ENCODE assay signal across 10 mouse cellular contexts in genomic region chr11:69109032-69109900, GRCm38 (mm10). TPM values are rescaled to one million over a fixed set of nuclear protein-coding genes. Genes with fewer than 3 reads are reported as not detected.
DNase-seq lines count a peak whose midpoint lies in the region; ATAC-seq and TF ChIP-seq lines count a peak whose summit lies in the region.
"Had no signal": no experiment of that assay in that cellular context is flagged by ENCODE, and none has a peak within 500 bp of the region (broad histone marks: within the 10 kb centered on the region; RNA-seq: fewer than 3 reads in every experiment).

No protein-coding gene starts in this region.

- no peak for ATAC-seq in heart, embryonic 11.5 days (replicated peaks; ENCODE audit: insufficient number of reproducible peaks, low FRiP score, low TSS enrichment)
- no peak for ATAC-seq in midbrain, embryonic 12.5 days (ENCODE audit: low FRiP score, low read depth)
- no peak for ATAC-seq in midbrain, embryonic 16.5 days
- no peak for ATAC-seq in embryonic facial prominence, embryonic 14.5 days (ENCODE audit: low read depth)
- peak; percentile 5; the same call in 1 of the 2 replicates for ATAC-seq in midbrain, postnatal 0 days (ENCODE audit: low FRiP score)
- ATAC-seq: Patski had no signal

- H3K27ac ChIP-seq in heart, embryonic 11.5 days (ENCODE audit: low read depth, low read length): no peak overlapping the region
- H3K27ac ChIP-seq in midbrain, embryonic 12.5 days (replicated peaks): no peak overlapping the region
- no peak overlapping the region for H3K27ac ChIP-seq in midbrain, embryonic 16.5 days (ENCODE audit: low read length)
- 0 out of 2 replicates have a peak overlapping the region, but pooled peaks have one; percentile 35 for H3K27ac ChIP-seq in embryonic facial prominence, embryonic 14.5 days (replicated peaks; ENCODE audit: low read depth, low read length)
- H3K27ac ChIP-seq in midbrain, postnatal 0 days (ENCODE audit: low read depth, low read length): no peak overlapping the region

- H3K27me3 ChIP-seq in heart, embryonic 11.5 days (ENCODE audit: control insufficient read depth, insufficient read depth, low read length): 0 out of 2 replicates have a peak, but pooled peaks cover 2% of the 10 kb centered on the region
- peaks cover 25% of the 10 kb centered on the region for H3K27me3 ChIP-seq in midbrain, embryonic 12.5 days
- no peaks in the 10 kb centered on the region for H3K27me3 ChIP-seq in midbrain, embryonic 16.5 days (ENCODE audit: control insufficient read depth, insufficient read depth, low read depth, low read length)
- no peaks in the 10 kb centered on the region for H3K27me3 ChIP-seq in embryonic facial prominence, embryonic 14.5 days (replicated peaks; ENCODE audit: control insufficient read depth, insufficient read depth, low read length)
- no peaks in the 10 kb centered on the region for H3K27me3 ChIP-seq in midbrain, postnatal 0 days (ENCODE audit: insufficient read depth, low read length)
- H3K27me3 ChIP-seq: Patski had no signal

- no peak overlapping the region for H3K4me3 ChIP-seq in heart, embryonic 11.5 days (ENCODE audit: low read depth, low read length)
- H3K4me3 ChIP-seq in midbrain, embryonic 12.5 days: 0 out of 2 replicates have a peak overlapping the region, but pooled peaks have one; percentile 2
- no peak overlapping the region for H3K4me3 ChIP-seq in midbrain, embryonic 16.5 days (ENCODE audit: low read depth, low read length)
- H3K4me3 ChIP-seq in embryonic facial prominence, embryonic 14.5 days (ENCODE audit: low read depth, low read length): no peak overlapping the region
- H3K4me3 ChIP-seq in midbrain, postnatal 0 days (ENCODE audit: low read depth, low read length): no peak overlapping the region

- 78% methylated on average over 13 of the region's 13 CpGs for WGBS in heart, embryonic 11.5 days (ENCODE audit: insufficient replicate concordance)
- WGBS in midbrain, embryonic 12.5 days: 87% methylated on average over 13 of the region's 13 CpGs
- WGBS in midbrain, embryonic 16.5 days: 84% methylated on average over 13 of the region's 13 CpGs
- WGBS in embryonic facial prominence, embryonic 14.5 days: 76% methylated on average over 12 of the region's 13 CpGs
- WGBS in midbrain, postnatal 0 days: 79% methylated on average over 13 of the region's 13 CpGs

- DNase-seq in heart, postnatal 36 days: peak; percentile 14 to 28
- no peak for DNase-seq in embryonic facial prominence, embryonic 14.5 days (ENCODE audit: low spot score)
- no peak for DNase-seq in midbrain, postnatal 0 days (ENCODE audit: low spot score)
- no peak for DNase-seq in frontal cortex, adult 2 months (ENCODE audit: extremely low spot score in 1 of 2, low spot score in 1 of 2)
- DNase-seq: kidney, postnatal 4 days had no signal

- no peaks in the 10 kb centered on the region for H3K9me3 ChIP-seq in heart, embryonic 11.5 days (replicated peaks; ENCODE audit: control insufficient read depth, low read length)
- no peaks in the 10 kb centered on the region for H3K9me3 ChIP-seq in midbrain, embryonic 12.5 days
- no peaks in the 10 kb centered on the region for H3K9me3 ChIP-seq in midbrain, embryonic 16.5 days (replicated peaks; ENCODE audit: control insufficient read depth, low read length, poor library complexity, severe bottlenecking)
- H3K9me3 ChIP-seq in embryonic facial prominence, embryonic 14.5 days (ENCODE audit: control insufficient read depth, low read length): no peaks in the 10 kb centered on the region
- H3K9me3 ChIP-seq in midbrain, postnatal 0 days (ENCODE audit: low read length): no peaks in the 10 kb centered on the region

- no peak overlapping the region for H3K4me2 ChIP-seq in heart, embryonic 11.5 days
- H3K4me2 ChIP-seq in midbrain, embryonic 12.5 days (replicated peaks): no peak overlapping the region
- no peak overlapping the region for H3K4me2 ChIP-seq in midbrain, embryonic 16.5 days (ENCODE audit: low read length)
- no peak overlapping the region for H3K4me2 ChIP-seq in embryonic facial prominence, embryonic 14.5 days (ENCODE audit: low read depth, low read length)
- no peak overlapping the region for H3K4me2 ChIP-seq in midbrain, postnatal 0 days (ENCODE audit: low read depth, low read length, poor library complexity, severe bottlenecking)

- H3K4me1 ChIP-seq in heart, embryonic 11.5 days (ENCODE audit: control insufficient read depth, insufficient read depth, low read length): peaks cover 11% of the 10 kb centered on the region
- peaks cover 5% of the 10 kb centered on the region; the same call in 1 of the 2 replicates for H3K4me1 ChIP-seq in midbrain, embryonic 12.5 days
- H3K4me1 ChIP-seq in midbrain, embryonic 16.5 days (ENCODE audit: control insufficient read depth, insufficient read depth, low read length): 0 out of 2 replicates have a peak, but pooled peaks cover 2% of the 10 kb centered on the region
- peaks cover 10% of the 10 kb centered on the region; the same call in 1 of the 2 replicates for H3K4me1 ChIP-seq in embryonic facial prominence, embryonic 14.5 days (ENCODE audit: control insufficient read depth, insufficient read depth, low read length)
- no peaks in the 10 kb centered on the region; the same call in 1 of the 2 replicates for H3K4me1 ChIP-seq in midbrain, postnatal 0 days (ENCODE audit: insufficient read depth, low read length)

- peaks cover 23% of the 10 kb centered on the region for H3K36me3 ChIP-seq in heart, embryonic 11.5 days (ENCODE audit: control insufficient read depth, insufficient read depth, low read length)
- H3K36me3 ChIP-seq in midbrain, embryonic 12.5 days: peaks cover 52% of the 10 kb centered on the region
- peaks cover 20% of the 10 kb centered on the region for H3K36me3 ChIP-seq in midbrain, embryonic 16.5 days (ENCODE audit: control insufficient read depth, insufficient read depth, low read length)
- H3K36me3 ChIP-seq in embryonic facial prominence, embryonic 14.5 days (ENCODE audit: control insufficient read depth, insufficient read depth, low read length): peaks cover 55% of the 10 kb centered on the region
- peaks cover 47% of the 10 kb centered on the region for H3K36me3 ChIP-seq in midbrain, postnatal 0 days (ENCODE audit: insufficient read depth, low read length)

- no peak for TF ChIP-seq CTCF in midbrain, postnatal 0 days (IDR thresholded peaks at IDR 0.05)

- H3K9ac ChIP-seq in heart, embryonic 11.5 days (ENCODE audit: low read depth, low read length): no peak overlapping the region
- no peak overlapping the region for H3K9ac ChIP-seq in midbrain, embryonic 12.5 days (replicated peaks)
- no peak overlapping the region for H3K9ac ChIP-seq in midbrain, embryonic 16.5 days (ENCODE audit: low read depth, low read length)
- H3K9ac ChIP-seq in embryonic facial prominence, embryonic 14.5 days (ENCODE audit: low read depth, low read length): no peak overlapping the region
- no peak overlapping the region for H3K9ac ChIP-seq in midbrain, postnatal 0 days (replicated peaks; ENCODE audit: low read length, poor library complexity, severe bottlenecking)

- intact Hi-C loops in heart, postnatal 36 days (cut with DNase I): no loop called here

RNA-seq across cellular contexts. Expression of gene Hes7, which starts 10.9 kb away (rescaled TPM):
- not detected for total RNA-seq in heart, postnatal 36 days (2021)
- 0.35 and 0.64 TPM in 2 replicates for polyA plus RNA-seq in heart, embryonic 11.5 days (2014; fragmentation: Nextera tagmentation; extraction: Ambion mirVana)
- polyA plus RNA-seq in midbrain, embryonic 12.5 days (2016; fragmentation: Nextera tagmentation; extraction: Ambion mirVana): 0.21 and 0.38 TPM in 2 replicates
- polyA plus RNA-seq in midbrain, embryonic 16.5 days (2015; fragmentation: Nextera tagmentation; extraction: Ambion mirVana): 0.75 and 1.1 TPM in 2 replicates
- polyA plus RNA-seq in embryonic facial prominence, embryonic 14.5 days (2014; fragmentation: Nextera tagmentation; extraction: Ambion mirVana): 0.21 and 0.45 TPM in 2 replicates
- 1.2 and 2.1 TPM in 2 replicates for total RNA-seq in midbrain, postnatal 0 days (2014; rRNA removed)
- polyA plus RNA-seq in midbrain, postnatal 0 days (2015; fragmentation: Nextera tagmentation; extraction: Ambion mirVana): 1.7 and 2.0 TPM in 2 replicates
- polyA plus RNA-seq in frontal cortex, adult 2 months (2012; rRNA removed): 0.78 and 0.86 TPM in 2 replicates

RNA-seq across cellular contexts. Expression of gene 9130213A22Rik, which starts 13.1 kb away (rescaled TPM):
- total RNA-seq in heart, postnatal 36 days (2021): under 1 TPM in 1 of 2 experiments, not detected in 1; 0.22 TPM
- 0.32 and 0.49 TPM in 2 replicates for polyA plus RNA-seq in heart, embryonic 11.5 days (2014; fragmentation: Nextera tagmentation; extraction: Ambion mirVana)
- 0.18 and 0.29 TPM in 2 replicates for polyA plus RNA-seq in midbrain, embryonic 12.5 days (2016; fragmentation: Nextera tagmentation; extraction: Ambion mirVana)
- polyA plus RNA-seq in midbrain, embryonic 16.5 days (2015; fragmentation: Nextera tagmentation; extraction: Ambion mirVana): 0.49 and 0.65 TPM in 2 replicates
- polyA plus RNA-seq in embryonic facial prominence, embryonic 14.5 days (2014; fragmentation: Nextera tagmentation; extraction: Ambion mirVana): 0.14 and 0.63 TPM in 2 replicates
- total RNA-seq in midbrain, postnatal 0 days (2014; rRNA removed): 1.0 and 1.6 TPM in 2 replicates
- polyA plus RNA-seq in midbrain, postnatal 0 days (2015; fragmentation: Nextera tagmentation; extraction: Ambion mirVana): 1.2 and 1.4 TPM in 2 replicates
- polyA plus RNA-seq in frontal cortex, adult 2 months (2012; rRNA removed): 1.8 and 1.9 TPM in 2 replicates

RNA-seq across cellular contexts. Expression of gene Per1, which starts 14.2 kb away (rescaled TPM):
- 10 to 100 TPM; 34.2 to 82.1 TPM for total RNA-seq in heart, postnatal 36 days (2021)
- polyA plus RNA-seq in heart, embryonic 11.5 days (2014; fragmentation: Nextera tagmentation; extraction: Ambion mirVana): 6.2 and 6.3 TPM in 2 replicates
- polyA plus RNA-seq in midbrain, embryonic 12.5 days (2016; fragmentation: Nextera tagmentation; extraction: Ambion mirVana): 9.8 and 10.9 TPM in 2 replicates
- 12.4 TPM in 2 replicates for polyA plus RNA-seq in midbrain, embryonic 16.5 days (2015; fragmentation: Nextera tagmentation; extraction: Ambion mirVana)
- polyA plus RNA-seq in embryonic facial prominence, embryonic 14.5 days (2014; fragmentation: Nextera tagmentation; extraction: Ambion mirVana): 21.5 and 28.2 TPM in 2 replicates
- 28.5 and 47.1 TPM in 2 replicates for total RNA-seq in midbrain, postnatal 0 days (2014; rRNA removed)
- polyA plus RNA-seq in midbrain, postnatal 0 days (2015; fragmentation: Nextera tagmentation; extraction: Ambion mirVana): 11.8 and 15.4 TPM in 2 replicates
- polyA plus RNA-seq in frontal cortex, adult 2 months (2012; rRNA removed): 42.7 and 55.8 TPM in 2 replicates

RNA-seq across cellular contexts. Expression of gene Aloxe3, which starts 16.4 kb away (rescaled TPM):
- total RNA-seq in heart, postnatal 36 days (2021): not detected
- 0.37 and 0.39 TPM in 2 replicates for polyA plus RNA-seq in heart, embryonic 11.5 days (2014; fragmentation: Nextera tagmentation; extraction: Ambion mirVana)
- 0.66 and 0.67 TPM in 2 replicates for polyA plus RNA-seq in midbrain, embryonic 12.5 days (2016; fragmentation: Nextera tagmentation; extraction: Ambion mirVana)
- polyA plus RNA-seq in midbrain, embryonic 16.5 days (2015; fragmentation: Nextera tagmentation; extraction: Ambion mirVana): 9.0 and 11.5 TPM in 2 replicates
- polyA plus RNA-seq in embryonic facial prominence, embryonic 14.5 days (2014; fragmentation: Nextera tagmentation; extraction: Ambion mirVana): 0.39 and 1.9 TPM in 2 replicates
- 16.3 and 19.4 TPM in 2 replicates for total RNA-seq in midbrain, postnatal 0 days (2014; rRNA removed)
- 17.8 and 21.4 TPM in 2 replicates for polyA plus RNA-seq in midbrain, postnatal 0 days (2015; fragmentation: Nextera tagmentation; extraction: Ambion mirVana)
- 5.1 and 8.0 TPM in 2 replicates for polyA plus RNA-seq in frontal cortex, adult 2 months (2012; rRNA removed)
- total RNA-seq: heart, adult 8-10 months had no signal

RNA-seq across cellular contexts. Expression of gene Vamp2, which starts 21.0 kb away (rescaled TPM):
- total RNA-seq in heart, postnatal 36 days (2021): 10 to 100 TPM; 50.5 to 72.7 TPM
- polyA plus RNA-seq in heart, embryonic 11.5 days (2014; fragmentation: Nextera tagmentation; extraction: Ambion mirVana): 89.7 and 94.7 TPM in 2 replicates
- 123 and 131 TPM in 2 replicates for polyA plus RNA-seq in midbrain, embryonic 12.5 days (2016; fragmentation: Nextera tagmentation; extraction: Ambion mirVana)
- 335 and 438 TPM in 2 replicates for polyA plus RNA-seq in midbrain, embryonic 16.5 days (2015; fragmentation: Nextera tagmentation; extraction: Ambion mirVana)
- polyA plus RNA-seq in embryonic facial prominence, embryonic 14.5 days (2014; fragmentation: Nextera tagmentation; extraction: Ambion mirVana): 89.1 and 97.0 TPM in 2 replicates
- total RNA-seq in midbrain, postnatal 0 days (2014; rRNA removed): 144 and 157 TPM in 2 replicates
- polyA plus RNA-seq in midbrain, postnatal 0 days (2015; fragmentation: Nextera tagmentation; extraction: Ambion mirVana): 591 and 600 TPM in 2 replicates
- polyA plus RNA-seq in frontal cortex, adult 2 months (2012; rRNA removed): 1,200 and 1,339 TPM in 2 replicates

Comparison
In these comparisons a context has a peak if more than half of its experiments do, and no peak if none do; other contexts are left out.
1. DNase-seq: peak in heart, postnatal 36 days (2 of 2); none in embryonic facial prominence, embryonic 14.5 days (single experiment), midbrain, postnatal 0 days (single experiment) and frontal cortex, adult 2 months (0 of 2).